Mouse (Mus musculus): ENCODE results near the gene Kif22. TPM values are rescaled to one million over a fixed set of nuclear protein-coding genes. Genes with fewer than 3 reads are reported as not detected.

Gene Kif22
- polyA plus RNA-seq, 1 experiment from 2014 or later, result 80.9 TPM

DNA sequence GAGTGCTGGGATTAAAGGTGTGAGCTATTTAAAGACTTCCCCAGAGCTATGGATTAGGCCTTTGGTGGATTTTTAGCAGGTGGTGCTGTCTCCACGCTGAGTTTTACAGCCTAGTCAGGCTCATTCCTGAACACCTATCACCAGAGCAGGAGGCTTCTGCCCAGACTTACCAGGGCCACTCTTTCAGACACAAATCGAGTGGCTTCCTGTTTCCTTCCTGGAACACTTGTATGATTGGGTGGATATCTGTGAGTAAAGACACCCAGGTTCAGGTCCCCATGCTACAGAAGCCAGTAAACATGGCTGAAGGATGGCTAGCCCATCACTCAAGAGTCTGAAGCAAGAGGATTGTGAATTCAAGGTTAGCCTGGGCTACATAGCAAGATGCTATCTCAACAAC is 40.7 kb upstream of the Kif22 start:
- H3K36me3 ChIP-seq, result no peaks in the 10 kb centered on the region
- H3K27me3 ChIP-seq (replicated peaks), result no peaks in the 10 kb centered on the region
- no peak overlapping the region for H3K4me3 ChIP-seq
- H3K9me3 ChIP-seq (replicated peaks), result no peaks in the 10 kb centered on the region
- no peak overlapping the region for H3K9ac ChIP-seq
- H3K4me1 ChIP-seq (replicated peaks), result peaks cover 8% of the 10 kb centered on the region; the same call in 1 of the 2 replicates
- no peak for ATAC-seq (ENCODE audit: insufficient number of reproducible peaks, low FRiP score)
- no peak overlapping the region for H3K27ac ChIP-seq (ENCODE audit: poor library complexity, severe bottlenecking)
- no peak overlapping the region for H3K4me2 ChIP-seq
- WGBS, result 54% methylated on average over 2 of the region's 2 CpGs

DNA sequence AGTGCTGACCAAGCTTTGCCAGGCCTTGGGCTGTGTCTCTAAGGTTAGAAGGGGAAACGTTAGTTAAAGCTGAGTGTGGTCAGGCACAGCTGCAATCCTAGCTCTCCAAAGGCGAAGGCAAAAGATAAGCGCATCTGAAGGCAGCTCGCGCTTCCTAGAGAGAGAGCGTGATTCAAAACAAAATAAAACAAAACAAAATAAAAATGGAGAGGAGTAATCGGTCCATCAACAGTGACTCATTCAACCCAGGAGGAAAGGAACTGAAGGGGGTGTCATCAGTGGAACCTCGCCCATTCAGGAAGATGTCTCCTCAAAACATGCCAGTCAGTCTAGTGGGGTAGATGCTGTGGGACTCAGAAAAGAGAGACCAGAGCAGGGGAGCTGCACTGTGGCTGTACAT is 40.0 kb upstream of the Kif22 start:
- Histone ChIP-seq H3K36me3 (no peaks in the 10 kb centered on the region), H3K9ac (no peak overlapping the region), H3K4me1 (replicated peaks) (0 out of 2 replicates have a peak, but pooled peaks cover 8% of the 10 kb centered on the region), H3K27me3 (replicated peaks) (no peaks in the 10 kb centered on the region), H3K4me3 (no peak overlapping the region), H3K9me3 (replicated peaks) (no peaks in the 10 kb centered on the region), H3K4me2 (no peak overlapping the region), H3K27ac (ENCODE audit: poor library complexity, severe bottlenecking) (no peak overlapping the region)
- ATAC-seq (ENCODE audit: insufficient number of reproducible peaks, low FRiP score), result no peak
- WGBS, result 61% methylated on average over 8 of the region's 8 CpGs

DNA sequence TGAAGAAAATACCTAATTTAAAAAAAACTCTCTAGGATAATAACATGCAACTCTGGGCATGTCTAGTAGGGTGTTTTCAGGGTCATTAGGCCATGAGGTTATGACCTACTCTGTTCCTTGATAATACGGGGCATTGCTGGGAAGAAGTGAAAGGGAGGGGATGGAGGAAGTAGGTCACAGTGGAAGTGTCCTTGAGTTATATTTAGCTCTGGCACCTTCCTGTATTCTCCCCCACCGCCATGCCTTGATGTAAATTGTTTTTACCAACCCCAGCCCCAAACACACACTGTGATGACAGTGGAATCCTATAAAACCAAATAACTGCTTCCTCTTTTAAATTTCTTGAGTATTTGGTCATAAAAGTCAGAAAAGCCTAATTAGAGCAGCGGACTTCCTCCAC is 37.8 kb upstream of the Kif22 start:
- no peak overlapping the region for H3K9ac ChIP-seq
- H3K9me3 ChIP-seq (replicated peaks), result no peaks in the 10 kb centered on the region
- H3K27ac ChIP-seq (ENCODE audit: poor library complexity, severe bottlenecking), result no peak overlapping the region
- H3K4me1 ChIP-seq (replicated peaks), result peaks cover 10% of the 10 kb centered on the region; the same call in 1 of the 2 replicates
- no peaks in the 10 kb centered on the region for H3K27me3 ChIP-seq (replicated peaks)
- ATAC-seq (ENCODE audit: insufficient number of reproducible peaks, low FRiP score), result no peak
- H3K4me2 ChIP-seq, result no peak overlapping the region
- no peaks in the 10 kb centered on the region for H3K36me3 ChIP-seq
- no peak overlapping the region for H3K4me3 ChIP-seq
- WGBS, result 44% methylated on average over 3 of the region's 3 CpGs

DNA sequence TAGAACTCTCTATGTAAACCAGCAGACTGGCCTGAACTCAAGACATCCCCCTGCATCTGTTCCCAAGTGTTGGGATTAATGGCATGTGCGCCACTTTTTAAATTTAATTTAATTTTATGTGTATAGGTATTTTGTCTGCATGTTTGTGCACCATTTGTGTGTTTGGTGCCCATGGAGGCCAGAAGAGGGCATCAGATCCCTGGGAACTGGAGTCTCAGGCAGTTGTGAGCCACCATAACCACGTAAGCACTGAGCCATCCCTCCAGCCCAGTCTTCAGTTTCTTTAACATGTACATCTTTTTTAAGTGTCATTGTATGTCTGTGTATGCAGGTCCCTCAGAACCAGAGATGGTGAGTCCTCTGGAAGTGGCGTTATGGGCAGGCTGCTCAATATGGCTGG is 35.4 kb upstream of the Kif22 start:
- 84% methylated on average over 3 of the region's 3 CpGs for WGBS
- no peak overlapping the region for H3K4me2 ChIP-seq
- peaks cover 10% of the 10 kb centered on the region; the same call in 1 of the 2 replicates for H3K4me1 ChIP-seq (replicated peaks)
- no peaks in the 10 kb centered on the region for H3K36me3 ChIP-seq
- H3K27ac ChIP-seq (ENCODE audit: poor library complexity, severe bottlenecking), result no peak overlapping the region
- no peak for ATAC-seq (ENCODE audit: insufficient number of reproducible peaks, low FRiP score)
- H3K9me3 ChIP-seq (replicated peaks), result no peaks in the 10 kb centered on the region
- no peaks in the 10 kb centered on the region for H3K27me3 ChIP-seq (replicated peaks)
- no peak overlapping the region for H3K4me3 ChIP-seq
- H3K9ac ChIP-seq, result no peak overlapping the region

DNA sequence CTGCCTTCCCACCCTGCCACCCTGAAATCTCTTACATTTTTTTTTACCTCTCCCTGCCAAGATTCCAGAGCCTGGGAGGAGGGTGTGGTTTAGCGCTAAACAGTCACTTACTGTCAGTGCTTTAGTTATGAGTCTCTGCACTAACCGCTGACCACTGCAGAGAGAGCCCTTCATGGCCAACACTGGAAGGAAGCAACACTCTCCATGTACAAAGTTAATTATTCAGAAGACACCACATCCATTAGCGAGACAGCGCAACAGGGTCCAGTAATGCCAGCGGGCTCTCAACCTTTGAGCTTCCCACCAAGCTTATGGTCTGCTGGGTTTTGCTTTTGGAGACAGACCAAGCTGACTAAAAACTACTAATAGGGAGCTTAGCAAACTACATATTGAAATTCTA is 33.9 kb upstream of the Kif22 start:
- Histone ChIP-seq H3K4me2 (no peak overlapping the region), H3K4me1 (replicated peaks) (peaks cover 10% of the 10 kb centered on the region; the same call in 1 of the 2 replicates)
- whole genome bisulfite sequencing, result 76% methylated on average over 5 of the region's 5 CpGs

DNA sequence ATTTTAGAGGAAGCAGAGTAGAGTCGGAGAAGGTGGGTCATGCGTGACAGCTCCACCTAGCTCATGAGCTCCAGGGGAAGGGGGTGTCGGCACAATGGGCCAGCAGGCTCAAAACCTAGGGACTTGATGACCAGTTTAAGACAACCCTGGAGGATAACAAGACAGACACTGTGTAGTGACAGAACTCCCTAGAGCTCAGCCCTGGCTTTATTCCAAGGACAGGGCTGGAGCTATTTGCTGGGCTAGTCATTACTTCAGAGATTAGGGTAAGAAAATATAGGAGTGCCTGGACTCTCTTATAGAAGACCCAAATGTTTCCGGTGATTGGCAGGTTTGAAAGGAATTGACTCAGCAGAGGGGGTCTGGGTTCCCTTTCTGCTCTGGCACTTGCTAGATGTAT is 30.9 kb upstream of the Kif22 start:
- Histone ChIP-seq H3K27me3 (replicated peaks) (no peaks in the 10 kb centered on the region), H3K9me3 (replicated peaks) (no peaks in the 10 kb centered on the region), H3K27ac (ENCODE audit: poor library complexity, severe bottlenecking) (no peak overlapping the region), H3K9ac (no peak overlapping the region), H3K4me2 (no peak overlapping the region), H3K4me1 (replicated peaks) (peaks cover 5% of the 10 kb centered on the region; the same call in 1 of the 2 replicates), H3K4me3 (no peak overlapping the region), H3K36me3 (no peaks in the 10 kb centered on the region)
- WGBS, result 70% methylated on average over 4 of the region's 4 CpGs
- ATAC-seq (ENCODE audit: insufficient number of reproducible peaks, low FRiP score), result no peak

More for the DNA sequence above, 33.9 kb upstream of the Kif22 start:
- Histone ChIP-seq H3K4me3 (no peak overlapping the region), H3K27me3 (replicated peaks) (no peaks in the 10 kb centered on the region), H3K27ac (ENCODE audit: poor library complexity, severe bottlenecking) (no peak overlapping the region), H3K36me3 (no peaks in the 10 kb centered on the region), H3K9me3 (replicated peaks) (no peaks in the 10 kb centered on the region), H3K9ac (no peak overlapping the region)
- no peak for ATAC-seq (ENCODE audit: insufficient number of reproducible peaks, low FRiP score)

DNA sequence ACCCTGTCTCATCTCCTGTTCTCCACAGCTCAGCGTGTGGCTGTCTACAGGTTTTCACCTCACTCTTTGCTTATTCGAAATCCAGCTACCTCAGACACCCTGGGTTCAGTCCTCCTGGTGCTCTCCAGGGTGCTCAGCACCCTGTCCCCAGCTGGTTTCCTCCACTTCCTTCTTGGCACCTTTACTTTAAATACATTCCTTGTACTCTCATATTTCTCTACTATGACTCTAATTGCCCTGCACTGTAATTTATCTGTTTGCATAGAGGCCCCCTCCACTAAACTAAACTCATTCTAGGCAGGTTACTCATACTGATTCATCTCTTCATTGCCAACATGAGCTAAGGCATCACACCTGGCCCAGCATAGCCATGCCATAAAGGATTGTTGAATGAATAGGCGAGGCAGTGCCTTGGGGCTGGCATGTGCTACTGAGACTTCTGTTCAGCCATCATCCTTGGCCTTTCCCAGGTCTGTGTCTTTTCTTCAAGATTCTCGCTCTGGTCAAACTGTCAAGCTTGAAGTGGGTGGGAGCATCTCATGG is 28.7 kb upstream of the Kif22 start:
- Histone ChIP-seq H3K4me1 (replicated peaks) (peaks cover 2% of the 10 kb centered on the region; the same call in 1 of the 2 replicates), H3K9ac (no peak overlapping the region), H3K27me3 (replicated peaks) (no peaks in the 10 kb centered on the region), H3K36me3 (no peaks in the 10 kb centered on the region), H3K4me2 (no peak overlapping the region), H3K4me3 (no peak overlapping the region), H3K27ac (ENCODE audit: poor library complexity, severe bottlenecking) (no peak overlapping the region), H3K9me3 (replicated peaks) (no peaks in the 10 kb centered on the region)
- no peak for ATAC-seq (ENCODE audit: insufficient number of reproducible peaks, low FRiP score)
- 59% methylated on average over 4 of the region's 4 CpGs for WGBS

DNA sequence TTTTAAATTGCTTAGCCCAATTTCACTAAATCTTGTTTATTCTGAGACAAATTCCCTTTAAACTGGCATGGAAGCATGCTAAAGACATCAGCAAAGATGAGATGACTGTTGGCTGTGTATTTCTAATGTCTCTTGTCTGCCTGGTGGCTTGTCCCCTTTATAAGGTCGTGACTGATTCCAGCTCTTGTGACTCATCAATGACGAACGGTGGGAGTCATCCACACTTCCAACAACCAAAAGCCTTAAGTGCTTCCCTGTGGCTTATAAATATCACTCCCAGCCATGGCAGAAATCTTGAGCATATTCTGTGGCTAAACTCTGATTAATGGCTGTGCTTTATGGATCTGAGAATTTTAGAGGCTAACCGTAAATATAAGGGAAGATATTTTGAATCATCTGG is 24.0 kb upstream of the Kif22 start:
- H3K27ac ChIP-seq (ENCODE audit: poor library complexity, severe bottlenecking), result no peak overlapping the region
- ATAC-seq (ENCODE audit: insufficient number of reproducible peaks, low FRiP score), result no peak
- no peak overlapping the region for H3K4me2 ChIP-seq
- H3K4me1 ChIP-seq (replicated peaks), result no peaks in the 10 kb centered on the region
- no peaks in the 10 kb centered on the region; the same call in 1 of the 2 replicates for H3K9me3 ChIP-seq (replicated peaks)
- no peaks in the 10 kb centered on the region for H3K36me3 ChIP-seq
- no peak overlapping the region for H3K9ac ChIP-seq
- 54% methylated on average over 4 of the region's 4 CpGs for WGBS
- no peaks in the 10 kb centered on the region for H3K27me3 ChIP-seq (replicated peaks)
- no peak overlapping the region for H3K4me3 ChIP-seq

DNA sequence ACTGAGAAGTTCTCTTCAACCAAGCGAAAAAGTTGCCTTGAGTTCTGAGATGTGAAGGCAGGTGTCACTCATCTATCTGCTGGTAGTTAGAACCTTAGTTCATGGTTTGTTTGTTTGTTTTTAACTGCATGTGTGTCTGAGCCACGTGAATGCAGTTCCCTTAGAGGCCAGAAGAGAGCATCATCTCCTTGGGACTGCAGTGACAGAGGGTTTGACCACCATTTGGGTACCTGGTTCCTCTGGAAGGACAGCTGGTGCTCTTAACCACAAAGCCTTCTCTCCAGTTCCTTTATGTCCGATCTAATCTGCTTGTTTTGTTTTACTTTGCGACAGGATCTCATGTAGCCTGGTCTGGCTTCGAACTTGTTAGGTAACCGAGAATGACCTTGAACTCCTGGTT is 23.3 kb upstream of the Kif22 start:
- H3K27ac ChIP-seq (ENCODE audit: poor library complexity, severe bottlenecking), result no peak overlapping the region
- H3K4me3 ChIP-seq, result no peak overlapping the region
- no peak overlapping the region for H3K9ac ChIP-seq
- ATAC-seq (ENCODE audit: insufficient number of reproducible peaks, low FRiP score), result no peak
- no peak overlapping the region for H3K4me2 ChIP-seq
- H3K27me3 ChIP-seq (replicated peaks), result no peaks in the 10 kb centered on the region
- H3K36me3 ChIP-seq, result no peaks in the 10 kb centered on the region
- H3K4me1 ChIP-seq (replicated peaks), result no peaks in the 10 kb centered on the region
- no peaks in the 10 kb centered on the region; the same call in 1 of the 2 replicates for H3K9me3 ChIP-seq (replicated peaks)
- WGBS, result 78% methylated on average over 6 of the region's 6 CpGs

DNA sequence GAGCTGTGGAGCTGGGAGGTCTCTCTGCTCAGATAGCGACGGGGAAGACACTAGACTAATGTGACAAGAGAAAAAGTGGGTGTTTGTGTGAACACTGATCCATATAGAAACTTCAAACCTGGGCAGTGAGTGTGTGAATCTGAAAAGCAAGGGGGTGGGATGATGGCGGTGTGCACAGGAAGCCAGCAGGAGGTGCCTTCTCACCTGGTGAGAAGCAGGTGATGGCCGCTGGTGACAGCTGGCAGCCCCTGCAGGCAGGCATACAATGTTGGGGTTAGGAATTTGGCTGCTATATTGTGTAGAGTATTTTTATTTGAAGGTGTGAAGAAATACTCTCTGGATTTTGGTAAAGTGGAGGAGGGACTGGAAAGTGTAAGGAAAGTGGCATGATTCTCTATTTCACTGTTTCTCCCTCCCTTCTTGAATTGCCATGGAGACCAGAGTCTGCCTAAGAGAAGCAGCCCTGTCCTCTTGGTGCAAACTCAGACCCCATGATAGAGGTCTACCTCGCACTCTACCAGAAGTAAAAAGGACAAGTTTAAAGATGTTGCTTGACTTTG is 12.8 kb upstream of the Kif22 start:
- H3K9ac ChIP-seq, result no peak overlapping the region
- no peak overlapping the region for H3K4me2 ChIP-seq
- 0 out of 2 replicates have a peak, but pooled peaks cover 11% of the 10 kb centered on the region for H3K27me3 ChIP-seq (replicated peaks)
- 68% methylated on average over 5 of the region's 5 CpGs for WGBS
- H3K27ac ChIP-seq (ENCODE audit: poor library complexity, severe bottlenecking), result no peak overlapping the region
- no peaks in the 10 kb centered on the region for H3K36me3 ChIP-seq
- no peaks in the 10 kb centered on the region for H3K4me1 ChIP-seq (replicated peaks)
- H3K9me3 ChIP-seq (replicated peaks), result no peaks in the 10 kb centered on the region
- H3K4me3 ChIP-seq, result no peak overlapping the region
- no peak for ATAC-seq (ENCODE audit: insufficient number of reproducible peaks, low FRiP score)

DNA sequence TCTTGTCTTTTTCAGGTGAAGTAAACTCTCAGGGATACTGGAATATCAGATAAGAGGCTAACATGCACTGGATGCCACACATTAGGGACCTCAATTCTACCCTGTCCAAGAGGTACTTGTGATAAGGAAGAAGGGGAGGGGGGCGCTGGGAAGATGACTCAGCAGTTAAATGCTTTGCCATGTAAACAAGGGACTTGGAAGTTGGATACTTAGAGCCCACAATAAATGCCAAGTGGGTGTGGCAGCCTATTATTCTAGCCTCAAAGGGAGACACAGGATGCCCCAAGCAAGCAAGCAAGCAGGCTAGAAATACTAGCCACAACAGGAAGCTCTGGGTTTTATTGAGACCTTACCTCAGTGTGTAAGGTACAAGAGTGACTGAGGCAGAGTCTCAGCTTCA is 11.0 kb downstream of the Kif22 start:
- Histone ChIP-seq H3K9me3 (replicated peaks) (no peaks in the 10 kb centered on the region), H3K27me3 (replicated peaks) (no peaks in the 10 kb centered on the region), H3K9ac (no peak overlapping the region), H3K4me3 (no peak overlapping the region), H3K36me3 (peaks cover 78% of the 10 kb centered on the region), H3K4me2 (no peak overlapping the region), H3K27ac (ENCODE audit: poor library complexity, severe bottlenecking) (no peak overlapping the region), H3K4me1 (replicated peaks) (peaks cover 9% of the 10 kb centered on the region)
- ATAC-seq (ENCODE audit: insufficient number of reproducible peaks, low FRiP score), result no peak
- 77% methylated on average over 1 of the region's 1 CpGs for WGBS

DNA sequence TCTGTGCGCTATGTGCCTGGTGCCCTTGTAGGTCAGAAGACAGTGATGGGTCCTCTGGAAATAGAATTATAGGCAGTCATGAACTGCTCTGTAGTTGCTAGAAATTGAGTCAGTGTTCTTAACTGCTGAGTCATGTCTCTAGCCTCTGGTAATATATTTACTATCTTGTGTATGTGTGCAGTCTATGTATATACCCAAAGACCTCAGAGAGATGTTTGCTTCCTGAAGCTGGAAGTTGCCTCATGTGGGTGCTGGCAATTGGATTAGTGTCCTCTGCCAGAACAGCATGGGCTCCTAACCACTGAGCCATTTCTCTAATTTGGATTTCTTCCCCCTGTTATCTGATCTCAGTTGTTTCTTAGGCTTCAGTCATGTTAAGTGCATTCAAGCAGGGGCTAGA is 12.1 kb downstream of the Kif22 start:
- Histone ChIP-seq H3K4me2 (no peak overlapping the region), H3K36me3 (peaks cover 70% of the 10 kb centered on the region), H3K27me3 (replicated peaks) (no peaks in the 10 kb centered on the region), H3K9ac (no peak overlapping the region), H3K4me3 (no peak overlapping the region), H3K27ac (ENCODE audit: poor library complexity, severe bottlenecking) (no peak overlapping the region), H3K9me3 (replicated peaks) (no peaks in the 10 kb centered on the region), H3K4me1 (replicated peaks) (peaks cover 9% of the 10 kb centered on the region)
- ATAC-seq (ENCODE audit: insufficient number of reproducible peaks, low FRiP score), result no peak
- 94% methylated on average over 1 of the region's 1 CpGs for WGBS
